Mouse (Mus musculus): ENCODE measurements around the gene Mpp5. TPM values are rescaled to one million over a fixed set of nuclear protein-coding genes. Genes with fewer than 3 reads are reported as not detected.

Mpp5 gene
- 12.1 and 17.0 TPM in 2 replicates for total RNA-seq (2014; rRNA removed)
- polyA plus RNA-seq (2012; rRNA removed) = 0.84 and 0.95 TPM in 2 replicates

- H3K9ac ChIP-seq (ENCODE audit: low read depth, low read length) = peak within 1 kb of the TSS; percentile 86
- H3K79me2 ChIP-seq (ENCODE audit: control insufficient read depth, insufficient read depth, low read length) = peaks cover 2% of the 10 kb centered on the region; the same call in 1 of the 2 replicates
- H3K27ac ChIP-seq (replicated peaks; ENCODE audit: insufficient read depth, low read depth, low read length) = peak within 1 kb of the TSS; percentile 84
- TF ChIP-seq CTCF (IDR thresholded peaks at IDR 0.05; ENCODE audit: low read depth, low read length) = no peak
- peak; percentile 57; the same call in 1 of the 2 replicates for TF ChIP-seq POLR2A (IDR thresholded peaks at IDR 0.05; ENCODE audit: extremely low read depth, insufficient read depth, low read length)
- DNase-seq (ENCODE audit: extremely low read depth, low read depth, low spot score) = peak; percentile 74
- no peaks in the 10 kb centered on the region for H3K36me3 ChIP-seq (ENCODE audit: control insufficient read depth, insufficient read depth, low read length)
- no peaks in the 10 kb centered on the region for H3K4me1 ChIP-seq (ENCODE audit: control insufficient read depth, insufficient read depth, low read length)
- under 1% methylated on average over 91 of the region's 98 CpGs for WGBS
- H3K4me3 ChIP-seq (ENCODE audit: insufficient read depth, low read depth, low read length) = peak within 1 kb of the TSS; percentile 84
- no peaks in the 10 kb centered on the region for H3K27me3 ChIP-seq (ENCODE audit: control insufficient read depth, insufficient read depth, low read length)
Observed at GRCm38 (mm10) chr12:78748557-78749377, at the start of gene Mpp5. TSS of gene Mpp5 (plus strand) at chr12:78748907.

GRCm38 (mm10) chr12:78717783-78718182 is 30.9 kb upstream of the Mpp5 start:
- TF ChIP-seq POLR2A (IDR thresholded peaks at IDR 0.05; ENCODE audit: extremely low read depth, insufficient read depth, low read length) (no peak), CTCF (IDR thresholded peaks at IDR 0.05; ENCODE audit: low read depth, low read length) (no peak)
- H3K4me1 ChIP-seq (ENCODE audit: control insufficient read depth, insufficient read depth, low read length) = no peaks in the 10 kb centered on the region
- no peaks in the 10 kb centered on the region for H3K36me3 ChIP-seq (ENCODE audit: control insufficient read depth, insufficient read depth, low read length)
- 74% methylated on average over 2 of the region's 2 CpGs for WGBS
- H3K27ac ChIP-seq (replicated peaks; ENCODE audit: insufficient read depth, low read depth, low read length) = no peak overlapping the region
- no peaks in the 10 kb centered on the region for H3K27me3 ChIP-seq (ENCODE audit: control insufficient read depth, insufficient read depth, low read length)
- DNase-seq (ENCODE audit: extremely low read depth, low read depth, low spot score) = no peak
- H3K4me3 ChIP-seq (ENCODE audit: insufficient read depth, low read depth, low read length) = no peak overlapping the region
- H3K9ac ChIP-seq (ENCODE audit: low read depth, low read length) = no peak overlapping the region
- H3K79me2 ChIP-seq (ENCODE audit: control insufficient read depth, insufficient read depth, low read length) = no peaks in the 10 kb centered on the region

GRCm38 (mm10) chr12:78727723-78728122 is 21.0 kb upstream of the Mpp5 start:
- no peaks in the 10 kb centered on the region for H3K36me3 ChIP-seq (ENCODE audit: control insufficient read depth, insufficient read depth, low read length)
- WGBS = 69% methylated on average over 4 of the region's 4 CpGs
- H3K27ac ChIP-seq (replicated peaks; ENCODE audit: insufficient read depth, low read depth, low read length) = no peak overlapping the region
- H3K9ac ChIP-seq (ENCODE audit: low read depth, low read length) = no peak overlapping the region
- H3K79me2 ChIP-seq (ENCODE audit: control insufficient read depth, insufficient read depth, low read length) = no peaks in the 10 kb centered on the region
- no peak overlapping the region for H3K4me3 ChIP-seq (ENCODE audit: insufficient read depth, low read depth, low read length)
- H3K27me3 ChIP-seq (ENCODE audit: control insufficient read depth, insufficient read depth, low read length) = no peaks in the 10 kb centered on the region
- no peaks in the 10 kb centered on the region for H3K4me1 ChIP-seq (ENCODE audit: control insufficient read depth, insufficient read depth, low read length)
- DNase-seq (ENCODE audit: extremely low read depth, low read depth, low spot score) = no peak
- no peak for TF ChIP-seq POLR2A (IDR thresholded peaks at IDR 0.05; ENCODE audit: extremely low read depth, insufficient read depth, low read length)
- TF ChIP-seq CTCF (IDR thresholded peaks at IDR 0.05; ENCODE audit: low read depth, low read length) = no peak

GRCm38 (mm10) chr12:78739633-78740032 is 9.1 kb upstream of the Mpp5 start:
- no peak overlapping the region for H3K4me3 ChIP-seq (ENCODE audit: insufficient read depth, low read depth, low read length)
- TF ChIP-seq CTCF (IDR thresholded peaks at IDR 0.05; ENCODE audit: low read depth, low read length) = no peak
- TF ChIP-seq POLR2A (IDR thresholded peaks at IDR 0.05; ENCODE audit: extremely low read depth, insufficient read depth, low read length) = no peak
- H3K36me3 ChIP-seq (ENCODE audit: control insufficient read depth, insufficient read depth, low read length) = no peaks in the 10 kb centered on the region
- no peak for DNase-seq (ENCODE audit: extremely low read depth, low read depth, low spot score)
- H3K79me2 ChIP-seq (ENCODE audit: control insufficient read depth, insufficient read depth, low read length) = no peaks in the 10 kb centered on the region
- 65% methylated on average over 2 of the region's 2 CpGs for WGBS
- no peaks in the 10 kb centered on the region for H3K4me1 ChIP-seq (ENCODE audit: control insufficient read depth, insufficient read depth, low read length)
- H3K9ac ChIP-seq (ENCODE audit: low read depth, low read length) = no peak overlapping the region
- no peak overlapping the region for H3K27ac ChIP-seq (replicated peaks; ENCODE audit: insufficient read depth, low read depth, low read length)
- H3K27me3 ChIP-seq (ENCODE audit: control insufficient read depth, insufficient read depth, low read length) = no peaks in the 10 kb centered on the region

- WGBS = 92% methylated on average over 2 of the region's 2 CpGs
- TF ChIP-seq CTCF (IDR thresholded peaks at IDR 0.05; ENCODE audit: low read depth, low read length) (no peak), POLR2A (IDR thresholded peaks at IDR 0.05; ENCODE audit: extremely low read depth, insufficient read depth, low read length) (no peak)
- H3K4me1 ChIP-seq (ENCODE audit: control insufficient read depth, insufficient read depth, low read length) = no peaks in the 10 kb centered on the region
Observed at GRCm38 (mm10) chr12:78740289-78740688, 8.4 kb upstream of the Mpp5 start.

GRCm38 (mm10) chr12:78746226-78746625 is 2.5 kb upstream of the Mpp5 start:
- TF ChIP-seq CTCF (IDR thresholded peaks at IDR 0.05; ENCODE audit: low read depth, low read length) = no peak
- no peak for TF ChIP-seq POLR2A (IDR thresholded peaks at IDR 0.05; ENCODE audit: extremely low read depth, insufficient read depth, low read length)
- 85% methylated on average over 6 of the region's 6 CpGs for WGBS
- H3K79me2 ChIP-seq (ENCODE audit: control insufficient read depth, insufficient read depth, low read length) = no peaks in the 10 kb centered on the region
- DNase-seq (ENCODE audit: extremely low read depth, low read depth, low spot score) = no peak
- no peak overlapping the region for H3K9ac ChIP-seq (ENCODE audit: low read depth, low read length)
- no peak overlapping the region for H3K4me3 ChIP-seq (ENCODE audit: insufficient read depth, low read depth, low read length)
- no peaks in the 10 kb centered on the region for H3K36me3 ChIP-seq (ENCODE audit: control insufficient read depth, insufficient read depth, low read length)
- no peaks in the 10 kb centered on the region for H3K27me3 ChIP-seq (ENCODE audit: control insufficient read depth, insufficient read depth, low read length)
- H3K27ac ChIP-seq (replicated peaks; ENCODE audit: insufficient read depth, low read depth, low read length) = no peak overlapping the region
- no peaks in the 10 kb centered on the region for H3K4me1 ChIP-seq (ENCODE audit: control insufficient read depth, insufficient read depth, low read length)

More at GRCm38 (mm10) chr12:78740289-78740688, 8.4 kb upstream of the Mpp5 start:
- no peak overlapping the region for H3K27ac ChIP-seq (replicated peaks; ENCODE audit: insufficient read depth, low read depth, low read length)
- no peak overlapping the region for H3K4me3 ChIP-seq (ENCODE audit: insufficient read depth, low read depth, low read length)
- H3K79me2 ChIP-seq (ENCODE audit: control insufficient read depth, insufficient read depth, low read length) = no peaks in the 10 kb centered on the region
- no peak overlapping the region for H3K9ac ChIP-seq (ENCODE audit: low read depth, low read length)
- H3K27me3 ChIP-seq (ENCODE audit: control insufficient read depth, insufficient read depth, low read length) = no peaks in the 10 kb centered on the region
- H3K36me3 ChIP-seq (ENCODE audit: control insufficient read depth, insufficient read depth, low read length) = no peaks in the 10 kb centered on the region
- DNase-seq (ENCODE audit: extremely low read depth, low read depth, low spot score) = no peak
